Mouse (Mus musculus): ENCODE results near the gene Hyal2.
A peak's percentile ranks its signal among the peaks of the same experiment; 100 is the strongest.

The Hyal2 gene

DNA sequence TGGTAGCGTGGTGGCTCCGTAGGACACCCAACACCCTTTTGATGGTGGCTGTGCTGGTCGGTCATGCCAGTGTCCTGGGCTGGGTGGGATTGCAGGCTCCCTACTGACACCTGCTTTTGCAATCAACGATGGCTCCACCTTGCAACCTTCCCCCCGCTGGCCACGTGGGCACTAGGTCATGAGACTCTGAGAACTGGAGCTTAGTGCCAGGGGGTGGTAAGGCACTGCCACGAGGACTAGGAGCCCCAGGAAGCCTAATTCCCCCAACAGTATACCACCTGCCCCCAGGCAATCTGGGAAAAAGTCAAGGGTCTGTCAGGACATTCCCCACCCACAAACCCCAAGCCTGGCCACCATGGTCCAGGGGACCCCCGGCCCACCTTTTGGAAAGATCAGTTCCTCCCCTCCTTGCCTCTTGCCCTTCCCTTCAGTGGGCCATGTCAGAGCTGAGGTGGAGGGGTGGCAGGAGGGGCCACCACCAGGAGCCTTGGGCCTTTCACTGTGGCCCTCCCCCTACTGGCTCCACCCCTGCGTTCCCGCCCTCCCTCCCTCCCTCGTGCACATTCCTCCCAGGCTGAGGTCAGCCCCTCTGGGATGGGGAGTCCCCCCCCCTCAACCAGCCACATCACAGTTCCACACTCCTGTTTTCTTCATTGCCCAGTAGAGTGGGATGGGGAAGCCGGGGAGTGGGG is 41.1 kb downstream of the Hyal2 start, which contains the start of gene Sema3b:
Sema3b (minus strand) TSS at position 489 of the 692 bp plus-strand sequence.
- no peak for DNase-seq (ENCODE audit: low read depth in 1 of 2, low spot score in 2 of 2)

DNA sequence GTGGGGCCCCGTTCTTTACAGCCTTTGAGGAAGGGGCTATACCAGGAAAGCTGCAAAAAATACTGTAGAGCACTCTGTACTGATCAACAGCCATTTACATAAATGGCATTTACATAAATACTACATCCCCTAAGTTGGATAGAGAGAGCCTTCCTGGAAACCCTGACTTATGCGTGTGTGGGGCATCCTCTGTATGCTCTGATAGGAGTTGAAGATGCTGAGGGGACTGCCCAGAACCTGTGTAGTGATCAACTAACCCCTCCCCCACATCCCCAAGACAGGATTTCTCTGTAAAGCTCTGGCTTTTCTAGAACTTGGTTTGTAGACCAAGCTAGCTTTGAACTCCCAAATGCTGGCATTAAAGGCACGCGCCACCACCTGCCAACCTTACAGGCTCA is 41.7 kb downstream of the Hyal2 start:
- no peak for DNase-seq (ENCODE audit: low read depth in 1 of 2, low spot score in 2 of 2)

GRCm38 (mm10) chr9:107611456-107612190 is 43.9 kb downstream of the Hyal2 start:
- DNase-seq (ENCODE audit: low read depth in 1 of 2, low spot score in 2 of 2), result no peak

DNA sequence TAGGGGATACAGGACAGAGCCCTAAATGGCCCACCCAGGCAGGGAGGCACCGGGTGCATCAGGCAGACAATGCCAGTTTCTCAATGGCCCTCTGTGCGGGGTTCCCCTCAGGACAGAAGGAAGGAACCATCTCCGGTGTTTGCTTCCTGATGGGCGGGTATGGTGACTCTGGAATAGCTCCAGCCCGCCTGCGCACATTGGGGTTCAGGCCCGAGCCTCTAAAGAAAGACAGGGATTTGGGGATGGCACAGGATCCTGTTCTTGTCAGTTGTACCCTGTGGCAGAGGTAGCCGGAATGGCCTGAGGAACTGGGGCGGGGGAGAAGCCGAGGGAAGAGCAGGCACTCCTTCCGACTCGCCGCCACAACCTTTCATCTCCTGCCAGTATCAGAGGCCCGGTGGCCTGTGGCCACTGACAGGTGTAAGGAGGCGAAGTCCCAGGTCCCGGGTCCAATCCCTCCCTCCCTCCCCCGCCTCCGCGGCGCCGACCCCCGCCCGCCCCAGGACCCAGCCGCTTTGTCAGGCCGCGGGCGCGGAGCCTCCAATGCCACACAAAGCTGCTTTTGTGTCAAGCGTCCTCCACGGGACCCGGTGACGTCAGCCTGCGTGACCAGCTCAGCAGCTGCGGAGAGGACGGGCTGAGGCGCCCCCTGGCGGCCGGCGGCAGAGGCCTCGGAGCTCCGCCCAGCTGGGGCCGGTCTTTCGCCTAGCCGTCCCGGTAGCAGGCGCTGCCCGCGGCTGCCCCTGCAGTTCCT is 44.6 kb downstream of the Hyal2 start:
- DNase-seq (ENCODE audit: low read depth in 1 of 2, low spot score in 2 of 2), result peak; percentile 94 to 99

DNA sequence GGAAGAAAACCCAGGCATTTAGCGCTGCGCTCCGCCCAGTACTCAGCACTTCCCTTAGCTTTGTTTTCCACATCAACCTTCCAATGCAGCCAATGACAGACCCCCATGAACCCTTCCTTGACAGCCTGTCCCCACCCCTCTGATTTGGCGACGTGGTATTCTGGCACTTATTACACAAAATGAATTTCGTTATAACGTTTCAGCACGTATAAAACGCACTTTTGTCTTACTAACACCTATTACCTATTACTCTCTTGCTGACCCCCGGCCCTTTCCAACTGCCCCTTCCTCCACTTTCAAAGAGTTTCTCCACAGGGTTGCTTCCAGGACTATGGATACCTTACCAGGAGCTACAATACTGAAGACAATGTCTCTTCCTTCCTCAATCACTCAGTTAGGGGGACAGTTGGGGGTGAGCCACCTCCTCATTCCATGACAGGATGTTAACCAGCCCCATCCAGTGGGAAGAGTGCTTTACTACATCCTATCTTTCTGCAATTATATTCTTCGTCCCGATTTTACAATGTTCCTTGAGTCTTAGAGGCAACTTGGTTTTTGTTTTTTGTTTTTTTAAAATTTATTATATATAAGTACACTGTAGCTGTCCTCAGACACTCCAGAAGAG is 45.3 kb downstream of the Hyal2 start:
- DNase-seq (ENCODE audit: low read depth in 1 of 2, low spot score in 2 of 2), result no peak

DNA sequence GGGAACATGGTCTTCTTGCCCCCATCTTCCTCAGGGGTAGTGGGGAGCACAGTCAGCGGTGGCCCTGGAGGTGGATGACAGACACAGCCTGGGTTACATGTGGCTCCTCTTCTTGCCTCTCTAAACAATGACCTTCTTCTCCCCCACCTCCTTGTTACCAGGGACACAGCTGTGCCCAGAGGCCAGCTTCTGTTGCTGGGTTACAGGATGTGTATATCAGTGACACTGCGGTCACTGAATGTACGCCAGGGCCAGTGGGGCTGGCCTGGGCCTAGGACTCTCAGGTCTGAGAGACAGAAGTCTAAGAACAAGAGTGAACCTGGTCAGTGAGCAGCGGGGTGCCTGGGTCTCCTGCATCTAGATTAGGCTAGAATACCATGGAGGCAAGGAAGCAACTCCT is 47.3 kb downstream of the Hyal2 start:
- DNase-seq (ENCODE audit: low read depth in 1 of 2, low spot score in 2 of 2), result no peak

DNA sequence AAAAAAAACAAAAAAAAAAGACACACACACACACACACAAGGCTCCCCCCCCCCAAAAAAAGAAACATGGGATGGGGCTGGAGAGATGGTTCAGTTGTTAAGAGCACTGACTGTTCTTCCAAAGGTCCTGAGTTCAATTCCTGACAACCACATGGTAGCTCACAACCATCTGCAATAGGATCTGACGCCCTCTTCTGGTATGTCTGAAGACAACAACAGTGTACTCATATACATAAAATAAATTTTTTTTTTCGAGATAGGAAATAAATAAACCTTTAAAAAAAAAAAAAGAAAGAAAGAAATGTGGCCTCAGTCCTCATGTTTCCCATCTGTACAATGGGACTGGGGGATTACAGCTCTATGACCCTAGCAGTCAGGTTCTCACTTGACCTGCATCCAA is 49.7 kb downstream of the Hyal2 start:
- no peak for DNase-seq (ENCODE audit: low read depth in 1 of 2, low spot score in 2 of 2)

- DNase-seq (ENCODE audit: low read depth in 1 of 2, low spot score in 2 of 2), result no peak
Measured at GRCm38 (mm10) chr9:107618098-107618497, 50.4 kb downstream of the Hyal2 start.

GRCm38 (mm10) chr9:107618778-107619545 is 51.2 kb downstream of the Hyal2 start:
- DNase-seq (ENCODE audit: low read depth in 1 of 2, low spot score in 2 of 2), result no peak

GRCm38 (mm10) chr9:107619546-107619879 is 51.8 kb downstream of the Hyal2 start:
- no peak for DNase-seq (ENCODE audit: low read depth in 1 of 2, low spot score in 2 of 2)

GRCm38 (mm10) chr9:107620954-107621353 is 53.2 kb downstream of the Hyal2 start:
- no peak for DNase-seq (ENCODE audit: low read depth in 1 of 2, low spot score in 2 of 2)

All from monocyte, adult 2 months (primary cell).